Mouse (Mus musculus): ENCODE measurements around the gene Nppc. TPM values are rescaled to one million over a fixed set of nuclear protein-coding genes. Genes with fewer than 3 reads are reported as not detected.

Nppc gene
- polyA plus RNA-seq, 1 experiment from 2014 or later, result 1.3 TPM

DNA sequence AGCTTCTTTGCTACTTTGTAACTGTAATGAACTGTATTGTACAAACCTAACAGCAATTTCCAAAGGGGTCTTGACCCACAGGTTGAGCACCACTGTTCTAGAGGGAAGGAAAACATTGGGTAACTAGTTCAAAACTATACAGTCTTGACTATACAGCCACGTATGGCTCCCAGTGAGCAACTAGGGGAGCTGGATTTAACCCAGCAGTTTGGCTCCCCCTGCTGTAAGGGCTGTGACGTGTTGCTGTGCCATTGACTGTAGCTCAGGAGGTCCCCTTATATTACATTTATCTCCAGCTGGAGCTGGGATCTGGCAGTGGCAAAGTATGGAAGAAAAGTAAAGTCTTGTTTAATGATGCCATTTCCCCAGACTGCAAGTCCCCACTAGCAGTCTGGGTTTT is 28.4 kb upstream of the Nppc start:
- WGBS, result 34% methylated on average over 2 of the region's 2 CpGs
- Histone ChIP-seq H3K4me1 (replicated peaks) (peaks cover 5% of the 10 kb centered on the region; the same call in 1 of the 2 replicates), H3K36me3 (no peaks in the 10 kb centered on the region), H3K27ac (no peak overlapping the region), H3K9me3 (replicated peaks) (no peaks in the 10 kb centered on the region), H3K4me3 (no peak overlapping the region), H3K27me3 (no peaks in the 10 kb centered on the region), H3K9ac (no peak overlapping the region), H3K4me2 (no peak overlapping the region)
- no peak for ATAC-seq (replicated peaks; ENCODE audit: insufficient number of reproducible peaks, insufficient read depth, low FRiP score, low read depth)

DNA sequence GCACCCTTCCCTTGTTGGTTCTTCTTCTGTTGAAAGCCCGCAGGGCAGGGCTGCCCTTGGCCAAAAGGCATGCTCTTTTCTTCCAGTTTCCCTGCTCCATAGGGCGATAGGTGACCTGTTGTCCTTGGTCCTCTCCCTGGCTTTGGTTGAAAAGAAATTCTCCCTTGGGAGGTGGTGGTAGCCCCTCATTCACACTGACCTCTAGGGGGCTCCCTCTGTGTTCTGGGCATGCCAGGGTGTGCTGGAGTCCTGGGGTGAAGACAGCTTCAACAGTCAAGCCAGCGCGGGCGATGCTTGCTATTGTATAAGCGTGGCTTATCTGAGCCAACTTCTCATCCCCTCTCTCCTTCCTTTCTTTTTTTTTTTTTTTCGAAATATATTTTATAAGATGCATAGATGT is 26.6 kb upstream of the Nppc start:
- Histone ChIP-seq H3K4me1 (replicated peaks) (no peaks in the 10 kb centered on the region), H3K9ac (no peak overlapping the region), H3K9me3 (replicated peaks) (no peaks in the 10 kb centered on the region), H3K4me3 (no peak overlapping the region), H3K4me2 (no peak overlapping the region), H3K27me3 (no peaks in the 10 kb centered on the region), H3K27ac (no peak overlapping the region), H3K36me3 (no peaks in the 10 kb centered on the region)
- no peak for ATAC-seq (replicated peaks; ENCODE audit: insufficient number of reproducible peaks, insufficient read depth, low FRiP score, low read depth)
- 46% methylated on average over 7 of the region's 7 CpGs for WGBS

GRCm38 (mm10) chr1:86691027-86691426 is 20.7 kb upstream of the Nppc start:
- ATAC-seq (replicated peaks; ENCODE audit: insufficient number of reproducible peaks, insufficient read depth, low FRiP score, low read depth), result no peak
- no peak overlapping the region for H3K4me2 ChIP-seq

GRCm38 (mm10) chr1:86687236-86687635 is 16.9 kb upstream of the Nppc start:
- WGBS, result 61% methylated on average over 4 of the region's 4 CpGs
- Histone ChIP-seq H3K4me1 (replicated peaks) (no peaks in the 10 kb centered on the region), H3K4me3 (no peak overlapping the region), H3K9me3 (replicated peaks) (no peaks in the 10 kb centered on the region), H3K9ac (no peak overlapping the region), H3K36me3 (no peaks in the 10 kb centered on the region), H3K27me3 (0 out of 2 replicates have a peak, but pooled peaks cover 5% of the 10 kb centered on the region), H3K4me2 (no peak overlapping the region), H3K27ac (no peak overlapping the region)
- ATAC-seq (replicated peaks; ENCODE audit: insufficient number of reproducible peaks, insufficient read depth, low FRiP score, low read depth), result no peak

More at GRCm38 (mm10) chr1:86691027-86691426, 20.7 kb upstream of the Nppc start:
- no peaks in the 10 kb centered on the region for H3K9me3 ChIP-seq (replicated peaks)
- H3K4me1 ChIP-seq (replicated peaks), result no peaks in the 10 kb centered on the region
- H3K4me3 ChIP-seq, result no peak overlapping the region
- 79% methylated on average over 5 of the region's 5 CpGs for WGBS
- H3K27ac ChIP-seq, result no peak overlapping the region
- H3K9ac ChIP-seq, result no peak overlapping the region
- no peaks in the 10 kb centered on the region for H3K27me3 ChIP-seq
- no peaks in the 10 kb centered on the region for H3K36me3 ChIP-seq

GRCm38 (mm10) chr1:86678667-86679066 is 8.3 kb upstream of the Nppc start:
- 80% methylated on average over 10 of the region's 10 CpGs for WGBS
- Histone ChIP-seq H3K4me2 (no peak overlapping the region), H3K27me3 (peaks cover 10% of the 10 kb centered on the region), H3K4me1 (replicated peaks) (no peaks in the 10 kb centered on the region), H3K9ac (no peak overlapping the region), H3K4me3 (no peak overlapping the region), H3K9me3 (replicated peaks) (no peaks in the 10 kb centered on the region), H3K27ac (no peak overlapping the region), H3K36me3 (no peaks in the 10 kb centered on the region)
- ATAC-seq (replicated peaks; ENCODE audit: insufficient number of reproducible peaks, insufficient read depth, low FRiP score, low read depth), result no peak

DNA sequence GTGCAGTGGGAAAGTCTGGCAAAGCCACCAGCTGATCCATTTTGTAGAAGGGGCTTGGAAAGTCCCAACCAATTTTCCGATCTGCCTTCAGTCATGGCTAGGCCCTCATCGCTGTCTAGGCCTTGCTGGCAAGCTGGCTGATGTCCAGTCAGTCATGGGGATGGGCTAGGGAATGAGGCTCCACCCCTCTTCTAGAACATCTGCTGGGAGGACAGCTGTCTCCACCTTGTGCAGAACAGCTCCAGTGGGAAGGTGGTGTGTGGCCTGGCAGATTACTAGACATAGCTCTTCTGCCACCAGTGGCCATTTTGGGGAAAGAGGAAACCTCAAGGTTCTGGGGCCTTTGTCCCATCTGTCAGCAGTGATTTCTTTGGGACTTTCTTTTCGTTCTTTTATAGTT is 7.3 kb upstream of the Nppc start:
- no peak overlapping the region for H3K4me3 ChIP-seq
- no peak for ATAC-seq (replicated peaks; ENCODE audit: insufficient number of reproducible peaks, insufficient read depth, low FRiP score, low read depth)
- H3K4me1 ChIP-seq (replicated peaks), result no peaks in the 10 kb centered on the region
- H3K9me3 ChIP-seq (replicated peaks), result no peaks in the 10 kb centered on the region
- no peaks in the 10 kb centered on the region for H3K36me3 ChIP-seq
- H3K27ac ChIP-seq, result no peak overlapping the region
- peaks cover 20% of the 10 kb centered on the region for H3K27me3 ChIP-seq
- no peak overlapping the region for H3K4me2 ChIP-seq
- 69% methylated on average over 3 of the region's 3 CpGs for WGBS
- H3K9ac ChIP-seq, result no peak overlapping the region

- H3K4me3 ChIP-seq, result no peak overlapping the region
- WGBS, result 79% methylated on average over 12 of the region's 12 CpGs
- H3K36me3 ChIP-seq, result no peaks in the 10 kb centered on the region
- ATAC-seq (replicated peaks; ENCODE audit: insufficient number of reproducible peaks, insufficient read depth, low FRiP score, low read depth), result no peak
- no peak overlapping the region for H3K27ac ChIP-seq
- H3K27me3 ChIP-seq, result peaks cover 44% of the 10 kb centered on the region
- peaks cover 6% of the 10 kb centered on the region for H3K4me1 ChIP-seq (replicated peaks)
- H3K9me3 ChIP-seq (replicated peaks), result no peaks in the 10 kb centered on the region
- H3K9ac ChIP-seq, result no peak overlapping the region
- H3K4me2 ChIP-seq, result no peak overlapping the region
Measured at GRCm38 (mm10) chr1:86675126-86675525, 4.8 kb upstream of the Nppc start.

DNA sequence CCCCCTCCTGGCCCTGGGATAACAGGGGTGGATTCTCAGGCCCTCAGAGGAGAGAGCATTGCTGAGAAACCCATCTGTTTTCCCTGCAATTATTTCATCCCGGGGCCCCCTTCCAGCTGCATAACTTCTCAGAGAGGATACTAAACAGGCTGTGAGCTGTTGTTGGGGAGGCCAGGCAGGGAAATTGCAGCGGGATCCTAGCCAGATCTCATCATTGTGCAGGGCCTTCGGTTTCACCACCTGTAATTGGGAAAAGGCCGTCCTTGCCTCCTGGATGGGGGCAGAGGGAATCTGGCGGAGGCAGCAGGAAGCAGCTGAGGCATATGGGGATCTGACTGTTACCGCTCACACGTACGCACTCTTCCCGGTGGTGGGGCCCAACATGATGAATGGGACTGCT is 4.0 kb upstream of the Nppc start:
- Histone ChIP-seq H3K36me3 (no peaks in the 10 kb centered on the region), H3K4me1 (replicated peaks) (peaks cover 13% of the 10 kb centered on the region), H3K9me3 (replicated peaks) (no peaks in the 10 kb centered on the region), H3K27me3 (peaks cover 51% of the 10 kb centered on the region), H3K9ac (no peak overlapping the region), H3K4me2 (no peak overlapping the region), H3K4me3 (no peak overlapping the region), H3K27ac (no peak overlapping the region)
- no peak for ATAC-seq (replicated peaks; ENCODE audit: insufficient number of reproducible peaks, insufficient read depth, low FRiP score, low read depth)
- WGBS, result 61% methylated on average over 9 of the region's 9 CpGs

DNA sequence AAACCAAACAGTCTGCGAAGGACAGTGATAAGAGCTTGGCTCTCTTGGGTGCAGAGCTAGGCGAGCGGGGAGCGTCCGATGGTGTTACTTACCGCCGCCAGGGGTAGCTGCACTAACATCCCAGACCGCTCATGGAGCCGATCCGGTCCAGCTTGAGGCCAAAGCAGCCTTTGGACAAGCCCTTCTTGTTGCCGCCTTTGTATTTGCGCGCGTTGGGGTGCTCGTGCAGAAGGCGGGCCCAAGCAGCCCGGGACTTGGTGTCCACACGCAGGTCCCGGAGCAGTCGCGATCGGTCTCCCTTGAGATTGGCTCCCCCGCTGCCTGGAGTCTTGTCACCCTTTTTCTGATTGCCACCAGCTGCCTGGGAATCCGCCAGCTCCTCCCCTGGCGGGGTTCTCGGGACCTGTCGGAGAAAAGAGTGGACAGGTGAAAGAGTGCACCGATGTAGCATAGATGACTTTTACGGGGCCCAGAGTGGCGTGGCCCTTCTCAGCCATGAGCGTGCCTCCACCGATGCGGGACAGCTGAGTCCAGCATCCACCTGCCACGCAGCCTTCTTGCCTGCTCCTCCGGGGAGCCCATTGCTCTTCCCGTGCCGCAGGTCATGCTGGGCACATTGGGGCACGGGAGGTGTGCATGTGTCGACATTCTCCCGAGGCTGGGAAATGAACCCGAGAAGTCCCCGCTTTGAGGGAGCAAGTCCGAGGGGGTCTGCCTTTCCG is 658 bp downstream of the Nppc start:
- H3K9me3 ChIP-seq (replicated peaks), result no peaks in the 10 kb centered on the region
- H3K36me3 ChIP-seq, result no peaks in the 10 kb centered on the region
- WGBS, result 2% methylated on average over 44 of the region's 44 CpGs
- H3K4me2 ChIP-seq, result peak overlapping the region; percentile 100
- ATAC-seq (replicated peaks; ENCODE audit: insufficient number of reproducible peaks, insufficient read depth, low FRiP score, low read depth), result peak; percentile 65; the same call in 1 of the 2 replicates
- peak overlapping the region; percentile 38 for H3K9ac ChIP-seq
- H3K4me3 ChIP-seq, result peak overlapping the region; percentile 59
- H3K27me3 ChIP-seq, result peaks cover 70% of the 10 kb centered on the region
- H3K27ac ChIP-seq, result no peak overlapping the region
- peaks cover 13% of the 10 kb centered on the region for H3K4me1 ChIP-seq (replicated peaks)

GRCm38 (mm10) chr1:86665091-86665490 is 5.3 kb downstream of the Nppc start:
- H3K4me2 ChIP-seq, result no peak overlapping the region
- peaks cover 6% of the 10 kb centered on the region for H3K4me1 ChIP-seq (replicated peaks)
- H3K27ac ChIP-seq, result no peak overlapping the region
- no peaks in the 10 kb centered on the region for H3K36me3 ChIP-seq
- WGBS, result 55% methylated on average over 2 of the region's 2 CpGs
- no peaks in the 10 kb centered on the region for H3K9me3 ChIP-seq (replicated peaks)
- H3K4me3 ChIP-seq, result no peak overlapping the region
- no peak for ATAC-seq (replicated peaks; ENCODE audit: insufficient number of reproducible peaks, insufficient read depth, low FRiP score, low read depth)
- peaks cover 46% of the 10 kb centered on the region for H3K27me3 ChIP-seq
- H3K9ac ChIP-seq, result no peak overlapping the region

DNA sequence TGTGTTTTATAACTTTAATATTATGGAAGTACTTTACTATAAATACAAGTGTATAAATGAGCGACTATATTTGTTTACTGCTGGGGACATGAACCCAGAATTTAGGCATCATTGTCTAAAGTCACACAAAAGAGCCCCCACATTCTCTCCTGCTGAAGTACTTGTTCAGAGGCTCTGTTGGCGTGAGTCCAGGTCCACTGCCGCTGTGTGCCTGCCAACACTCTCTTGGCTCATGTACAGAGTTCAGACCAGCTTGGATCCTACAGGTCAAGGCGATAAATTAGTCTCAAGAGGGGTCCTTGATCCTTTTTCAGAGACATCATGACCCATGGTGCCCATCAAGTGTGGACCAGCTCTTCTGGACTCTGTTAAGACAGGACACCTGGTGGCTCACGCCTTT is 13.3 kb downstream of the Nppc start:
- H3K4me3 ChIP-seq, result no peak overlapping the region
- no peaks in the 10 kb centered on the region for H3K4me1 ChIP-seq (replicated peaks)
- H3K36me3 ChIP-seq, result no peaks in the 10 kb centered on the region
- H3K27me3 ChIP-seq, result peaks cover 12% of the 10 kb centered on the region
- no peak overlapping the region for H3K9ac ChIP-seq
- no peaks in the 10 kb centered on the region for H3K9me3 ChIP-seq (replicated peaks)
- WGBS, result 58% methylated on average over 5 of the region's 5 CpGs
- no peak for ATAC-seq (replicated peaks; ENCODE audit: insufficient number of reproducible peaks, insufficient read depth, low FRiP score, low read depth)
- no peak overlapping the region for H3K27ac ChIP-seq
- H3K4me2 ChIP-seq, result no peak overlapping the region

DNA sequence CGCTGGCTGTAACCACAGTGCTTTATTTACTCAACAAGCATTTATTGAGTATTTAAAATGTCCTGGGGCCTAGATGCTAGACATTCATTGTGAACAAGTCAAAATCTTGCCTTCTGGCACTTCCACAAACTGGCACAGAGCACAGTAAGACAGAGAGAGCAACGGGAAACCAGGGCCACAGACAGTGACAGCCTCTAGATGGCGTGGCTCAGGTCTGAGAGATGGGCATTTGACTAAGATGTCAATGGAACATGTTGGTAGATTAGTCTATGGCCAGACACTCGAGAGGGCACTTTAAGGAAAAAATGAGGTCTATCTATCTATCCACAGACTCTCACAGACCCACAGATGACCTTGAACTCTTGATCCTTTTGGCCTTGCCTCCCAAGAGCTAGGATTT is 17.7 kb downstream of the Nppc start:
- ATAC-seq (replicated peaks; ENCODE audit: insufficient number of reproducible peaks, insufficient read depth, low FRiP score, low read depth), result no peak
- H3K36me3 ChIP-seq, result no peaks in the 10 kb centered on the region
- H3K4me1 ChIP-seq (replicated peaks), result no peaks in the 10 kb centered on the region
- WGBS, result 57% methylated on average over 4 of the region's 4 CpGs
- no peak overlapping the region for H3K27ac ChIP-seq
- H3K4me2 ChIP-seq, result no peak overlapping the region
- H3K9me3 ChIP-seq (replicated peaks), result no peaks in the 10 kb centered on the region
- no peak overlapping the region for H3K9ac ChIP-seq
- H3K4me3 ChIP-seq, result no peak overlapping the region
- no peaks in the 10 kb centered on the region for H3K27me3 ChIP-seq
